Mouse (Mus musculus) heart, embryonic 12.5 days (tissue): ENCODE measurements around the gene Stard10. TPM values are rescaled to one million over a fixed set of nuclear protein-coding genes. Genes with fewer than 3 reads are reported as not detected.

ENCODE experiments used
- ATAC-seq: fragments of 200-750 bp; cut with Nextera tagmentation; 2 replicates; pipeline ENCODE4 v1.8.0; 2017; ENCODE audit warnings: moderate TSS enrichment, moderate library complexity; ENCODE audit not compliant: insufficient number of reproducible peaks, low FRiP score
- H3K27ac ChIP-seq: fragments of 300-500 bp; sonication (generic); 2 replicates; pipeline ENCODE4 v1.5.1; 2016; ENCODE audit warnings: mild to moderate bottlenecking, moderate library complexity; ENCODE audit not compliant: poor library complexity, severe bottlenecking
- H3K27me3 ChIP-seq: fragments of 300-500 bp; sonication (generic); replicated peaks from 2 replicates; pipeline ENCODE4 v1.6.1; 2016; ENCODE audit warnings: mild to moderate bottlenecking, moderate library complexity
- H3K36me3 ChIP-seq: fragments of 300-500 bp; sonication (generic); 2 replicates; pipeline ENCODE4 v1.6.1; 2016; ENCODE audit warnings: mild to moderate bottlenecking, moderate library complexity
- H3K4me1 ChIP-seq: fragments of 300-500 bp; sonication (generic); replicated peaks from 2 replicates; pipeline ENCODE4 v1.6.1; 2016; ENCODE audit warnings: mild to moderate bottlenecking
- H3K4me2 ChIP-seq: fragments of 300-500 bp; sonication (generic); 2 replicates; pipeline ENCODE4 v1.6.1; 2016; ENCODE audit warnings: mild to moderate bottlenecking, moderate library complexity
- H3K4me3 ChIP-seq: fragments of 300-500 bp; sonication (generic); 2 replicates; pipeline ENCODE4 v1.5.1; 2016; ENCODE audit warnings: mild to moderate bottlenecking
- H3K9ac ChIP-seq: fragments of 300-500 bp; sonication (generic); 2 replicates; pipeline ENCODE4 v1.6.1; 2016; ENCODE audit warnings: mild to moderate bottlenecking, moderate library complexity
- H3K9me3 ChIP-seq: fragments of 300-500 bp; sonication (generic); replicated peaks from 2 replicates; pipeline ENCODE4 v1.6.1; 2016; ENCODE audit warnings: mild to moderate bottlenecking, moderate library complexity
- WGBS: fragments of 180-500 bp; shearing (Covaris S2); methylation state at CpG from one replicate; pipeline ENCODE4 v1.1.7; 2016; 5-methylcytosine and 5-hydroxymethylcytosine counted together
- polyA plus RNA-seq: library from polyadenylated mRNA; unstranded; fragments of >200 nt; fragmentation: Nextera tagmentation; extraction: Ambion mirVana; gene quantifications from 2 replicates; pipeline ENCODE4 v1.2.1, GENCODE M21; 2016

The Stard10 gene
- polyA plus RNA-seq, 1 experiment from 2014 or later = 28.6 TPM

- H3K27me3 ChIP-seq = peaks cover 35% of the 10 kb centered on the region
- ATAC-seq = peak; percentile 54
- H3K9ac ChIP-seq = peak overlapping the region; percentile 85
- no peaks in the 10 kb centered on the region for H3K9me3 ChIP-seq
- H3K4me1 ChIP-seq = peaks cover 42% of the 10 kb centered on the region
- H3K36me3 ChIP-seq = no peaks in the 10 kb centered on the region
- WGBS = 6% methylated on average over 27 of the region's 37 CpGs
- no peak overlapping the region for H3K27ac ChIP-seq
- peak overlapping the region; percentile 85 for H3K4me3 ChIP-seq
- peak overlapping the region; percentile 98 for H3K4me2 ChIP-seq
Observed at GRCm38 (mm10) chr7:101320399-101321217, 3.7 kb downstream of the Stard10 start.

- peaks cover 42% of the 10 kb centered on the region for H3K27me3 ChIP-seq
- H3K4me2 ChIP-seq = peak overlapping the region; percentile 98
- peak overlapping the region; percentile 85 for H3K4me3 ChIP-seq
- no peaks in the 10 kb centered on the region for H3K9me3 ChIP-seq
- peaks cover 42% of the 10 kb centered on the region for H3K4me1 ChIP-seq
- WGBS = 2% methylated on average over 61 of the region's 61 CpGs
- H3K9ac ChIP-seq = peak overlapping the region; percentile 85
- no peaks in the 10 kb centered on the region for H3K36me3 ChIP-seq
- no peak overlapping the region for H3K27ac ChIP-seq
- ATAC-seq = peak; percentile 16; the same call in 1 of the 2 replicates
Observed at GRCm38 (mm10) chr7:101321218-101321827, 4.4 kb downstream of the Stard10 start.

DNA sequence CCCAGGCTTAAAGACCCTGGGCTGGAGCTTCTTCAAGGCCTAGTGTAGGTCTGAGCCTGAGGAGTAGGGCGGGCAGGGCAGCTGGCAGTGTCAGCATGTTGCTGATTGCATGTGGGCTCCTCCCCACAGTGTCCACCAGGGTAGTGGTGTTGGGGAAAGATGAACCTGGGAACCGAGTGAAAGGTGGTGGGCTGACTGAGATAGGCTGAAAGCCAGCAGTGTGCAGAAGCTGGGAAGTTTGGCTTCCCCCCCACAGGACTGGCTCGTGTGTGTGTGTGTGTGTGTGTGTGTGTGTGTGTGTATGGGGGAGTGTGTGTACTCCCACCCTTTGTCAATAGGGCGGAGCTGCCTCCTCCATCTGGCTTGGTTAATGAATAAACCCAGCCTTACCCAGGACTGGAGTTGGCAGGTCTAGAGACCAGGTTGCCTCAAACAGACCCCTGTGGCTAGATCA, 6.3 kb downstream of the Stard10 start:
- WGBS = 51% methylated on average over 4 of the region's 4 CpGs
- H3K4me2 ChIP-seq = peak overlapping the region; percentile 98
- peaks cover 55% of the 10 kb centered on the region for H3K27me3 ChIP-seq
- peaks cover 42% of the 10 kb centered on the region for H3K4me1 ChIP-seq
- H3K9ac ChIP-seq = no peak overlapping the region
- H3K4me3 ChIP-seq = 0 out of 2 replicates have a peak overlapping the region, but pooled peaks have one; percentile 6
- H3K9me3 ChIP-seq = no peaks in the 10 kb centered on the region
- ATAC-seq = no peak
- H3K36me3 ChIP-seq = no peaks in the 10 kb centered on the region
- H3K27ac ChIP-seq = no peak overlapping the region

GRCm38 (mm10) chr7:101324142-101324962, 7.5 kb downstream of the Stard10 start:
- no peak for ATAC-seq
- no peak overlapping the region for H3K4me3 ChIP-seq
- H3K27ac ChIP-seq = no peak overlapping the region
- H3K27me3 ChIP-seq = peaks cover 57% of the 10 kb centered on the region
- no peaks in the 10 kb centered on the region for H3K36me3 ChIP-seq
- no peaks in the 10 kb centered on the region for H3K9me3 ChIP-seq
- H3K4me1 ChIP-seq = peaks cover 44% of the 10 kb centered on the region
- H3K4me2 ChIP-seq = no peak overlapping the region
- no peak overlapping the region; the same call in 1 of the 2 replicates for H3K9ac ChIP-seq
- 58% methylated on average over 6 of the region's 6 CpGs for WGBS

DNA sequence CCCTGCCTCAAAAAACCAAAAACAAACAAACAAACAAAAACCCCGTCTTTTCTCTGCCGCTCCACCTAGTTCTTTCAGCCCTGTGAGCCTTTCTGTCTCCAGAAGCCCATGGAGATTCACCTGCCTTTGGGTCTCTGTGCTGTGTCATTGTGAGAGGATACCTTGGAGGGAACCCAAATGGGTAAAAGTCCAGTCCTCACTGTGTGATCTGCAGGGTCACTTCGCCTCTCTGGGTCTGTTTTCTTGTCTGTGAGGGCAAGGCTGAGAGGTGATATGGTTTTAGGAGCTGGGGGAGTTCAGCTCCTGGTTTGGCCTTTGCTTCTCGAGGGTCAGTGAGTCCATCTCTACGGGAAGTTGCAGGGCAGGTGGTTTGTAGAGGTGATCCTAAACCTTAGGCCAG, 9.1 kb downstream of the Stard10 start:
- WGBS = 80% methylated on average over 5 of the region's 5 CpGs
- no peak for ATAC-seq
- Histone ChIP-seq H3K9ac (no peak overlapping the region), H3K9me3 (no peaks in the 10 kb centered on the region), H3K27me3 (peaks cover 61% of the 10 kb centered on the region), H3K27ac (no peak overlapping the region), H3K4me1 (peaks cover 48% of the 10 kb centered on the region), H3K4me2 (no peak overlapping the region), H3K4me3 (no peak overlapping the region), H3K36me3 (no peaks in the 10 kb centered on the region)

GRCm38 (mm10) chr7:101327263-101327662, 10.4 kb downstream of the Stard10 start:
- H3K4me2 ChIP-seq = no peak overlapping the region
- no peaks in the 10 kb centered on the region for H3K36me3 ChIP-seq
- ATAC-seq = no peak
- H3K4me1 ChIP-seq = peaks cover 40% of the 10 kb centered on the region
- no peak overlapping the region for H3K4me3 ChIP-seq
- H3K27ac ChIP-seq = no peak overlapping the region
- WGBS = 68% methylated on average over 5 of the region's 5 CpGs
- no peak overlapping the region for H3K9ac ChIP-seq
- H3K27me3 ChIP-seq = peaks cover 51% of the 10 kb centered on the region
- H3K9me3 ChIP-seq = no peaks in the 10 kb centered on the region

DNA sequence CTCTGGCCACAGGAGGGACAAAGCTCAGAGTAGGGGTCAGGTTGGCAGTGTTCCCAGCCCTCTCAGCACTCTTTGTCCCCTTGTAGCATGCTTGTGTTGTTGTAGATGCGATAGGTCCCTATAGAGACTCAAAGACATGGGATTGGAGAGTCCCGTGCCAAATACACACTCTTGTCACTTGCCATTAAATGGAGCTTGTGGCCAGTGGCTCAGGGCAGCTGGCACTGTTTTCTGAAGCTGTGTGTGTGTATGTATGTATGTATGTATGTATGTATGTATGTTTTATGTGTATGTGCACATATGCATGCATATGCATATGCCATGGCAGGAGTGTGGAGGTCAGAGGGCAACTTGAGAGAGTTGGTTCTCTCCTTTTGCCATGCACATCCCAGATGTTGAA, 10.9 kb downstream of the Stard10 start:
- Histone ChIP-seq H3K9me3 (no peaks in the 10 kb centered on the region), H3K4me3 (no peak overlapping the region), H3K27me3 (peaks cover 45% of the 10 kb centered on the region), H3K4me2 (no peak overlapping the region), H3K9ac (no peak overlapping the region), H3K27ac (no peak overlapping the region), H3K4me1 (peaks cover 40% of the 10 kb centered on the region), H3K36me3 (no peaks in the 10 kb centered on the region)
- no peak for ATAC-seq
- 88% methylated on average over 2 of the region's 2 CpGs for WGBS

DNA sequence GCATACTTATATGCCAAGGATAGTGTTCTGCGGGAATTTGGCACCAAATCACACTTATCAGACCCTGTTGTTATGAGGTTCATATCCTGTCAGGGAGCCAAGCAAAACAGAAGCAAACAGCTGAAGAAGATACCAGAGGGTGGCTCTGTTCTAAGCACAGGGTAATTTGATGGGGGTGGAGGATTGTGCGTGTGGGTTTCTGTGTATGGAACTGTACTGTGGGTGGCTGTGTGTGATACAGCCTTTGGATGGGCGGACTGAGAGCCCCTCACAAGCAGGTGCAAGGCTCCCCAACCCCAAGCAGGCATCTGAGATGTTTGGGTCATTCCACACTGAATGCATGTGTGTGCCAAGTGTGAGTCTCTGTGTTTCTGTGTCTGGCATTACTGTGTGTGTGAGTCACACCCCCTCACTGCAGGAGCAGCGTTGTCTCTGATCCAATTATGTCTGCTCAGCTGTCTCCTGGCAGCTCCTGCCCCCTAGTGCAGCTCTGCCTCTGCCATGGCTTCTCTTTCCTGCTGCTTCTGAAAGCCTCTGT, 11.8 kb downstream of the Stard10 start:
- Histone ChIP-seq H3K9ac (no peak overlapping the region), H3K27me3 (peaks cover 42% of the 10 kb centered on the region), H3K36me3 (no peaks in the 10 kb centered on the region), H3K9me3 (no peaks in the 10 kb centered on the region), H3K4me2 (no peak overlapping the region), H3K27ac (no peak overlapping the region), H3K4me1 (peaks cover 38% of the 10 kb centered on the region), H3K4me3 (no peak overlapping the region)
- ATAC-seq = no peak
- WGBS = 53% methylated on average over 4 of the region's 4 CpGs

DNA sequence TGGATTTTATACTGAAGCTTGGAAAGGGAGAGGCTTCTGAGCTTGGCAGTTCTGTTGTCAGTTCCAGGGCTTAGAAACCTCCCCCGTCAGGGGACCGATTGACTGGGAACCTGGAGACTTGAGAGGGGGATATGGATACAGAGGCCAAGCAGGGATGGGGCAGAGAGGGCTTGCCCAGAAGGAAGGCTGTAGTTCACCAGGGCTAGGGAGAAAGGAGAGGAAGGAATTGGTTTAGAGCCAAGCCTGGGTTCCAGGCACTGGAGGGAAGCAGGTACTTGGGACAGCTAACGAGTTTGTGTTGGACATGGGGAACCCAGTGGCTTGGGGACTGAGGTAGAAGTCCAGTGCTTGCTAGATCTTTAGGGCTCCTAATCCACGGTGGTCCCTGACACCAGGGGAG, 12.7 kb downstream of the Stard10 start:
- H3K9ac ChIP-seq = 0 out of 2 replicates have a peak overlapping the region, but pooled peaks have one; percentile 32
- peaks cover 29% of the 10 kb centered on the region for H3K4me1 ChIP-seq
- 62% methylated on average over 4 of the region's 4 CpGs for WGBS
- peaks cover 41% of the 10 kb centered on the region for H3K27me3 ChIP-seq
- no peak overlapping the region for H3K27ac ChIP-seq
- no peak overlapping the region for H3K4me2 ChIP-seq
- no peaks in the 10 kb centered on the region for H3K9me3 ChIP-seq
- H3K4me3 ChIP-seq = no peak overlapping the region
- no peaks in the 10 kb centered on the region for H3K36me3 ChIP-seq
- no peak for ATAC-seq

DNA sequence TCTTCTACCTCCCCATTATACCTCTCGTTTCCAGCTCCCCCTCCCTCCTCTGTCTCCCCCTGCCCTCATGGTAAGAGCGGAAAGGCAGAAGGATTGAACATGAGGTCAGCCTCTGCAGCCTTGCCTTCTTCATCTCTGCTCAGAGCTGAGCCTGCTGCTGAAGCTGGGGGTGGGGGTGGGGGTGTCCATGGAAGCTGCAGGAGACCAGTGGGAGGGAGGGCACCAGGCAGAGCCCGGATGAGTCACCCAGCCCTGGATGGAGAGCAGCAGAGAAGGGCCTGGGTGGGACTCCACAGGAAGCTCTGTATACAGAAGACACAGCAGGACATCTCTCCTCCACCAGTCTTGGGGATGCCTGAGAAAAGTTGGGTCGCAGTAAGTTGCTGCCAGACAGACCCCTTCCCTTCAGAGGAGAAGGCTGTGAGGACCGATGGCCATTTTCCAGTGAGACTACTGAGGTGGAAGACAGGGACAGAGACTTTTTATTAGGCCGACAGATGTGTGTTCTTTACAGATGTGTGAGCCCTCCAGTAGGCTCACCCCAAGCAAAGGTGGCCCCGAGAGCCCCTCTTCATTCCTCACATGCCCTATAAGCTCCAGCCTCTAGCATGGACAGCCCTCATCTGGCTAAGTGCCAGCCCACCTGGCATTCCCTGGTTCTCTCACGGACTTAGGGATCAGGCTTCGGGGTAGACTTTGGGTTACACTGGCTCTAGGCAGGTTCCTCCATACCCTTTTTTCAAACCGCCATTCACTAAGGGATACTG, 13.4 kb downstream of the Stard10 start:
- 60% methylated on average over 10 of the region's 10 CpGs for WGBS
- Histone ChIP-seq H3K4me3 (no peak overlapping the region), H3K27me3 (peaks cover 36% of the 10 kb centered on the region), H3K9ac (no peak overlapping the region), H3K4me2 (no peak overlapping the region), H3K36me3 (no peaks in the 10 kb centered on the region), H3K27ac (no peak overlapping the region), H3K4me1 (peaks cover 28% of the 10 kb centered on the region), H3K9me3 (no peaks in the 10 kb centered on the region)
- no peak for ATAC-seq
